Mouse (Mus musculus) lung, adult 2 months (tissue): Measurements from ENCODE around the gene Pygl. TPM values are rescaled to one million over a fixed set of nuclear protein-coding genes. Genes with fewer than 3 reads are reported as not detected.

Source experiments
- DNase-seq: peaks from one replicate; pipeline ENCODE4 v3.0.0; 2022
- H3K4me1 ChIP-seq: fragments of 200-500 bp; 2 replicates; pipeline ENCODE4 v1.6.1; 2011; ENCODE audit warnings: low read length; ENCODE audit not compliant: control insufficient read depth, insufficient read depth
- H3K4me3 ChIP-seq: fragments of 200-500 bp; replicated peaks from 2 replicates; pipeline ENCODE3; 2011; ENCODE audit warnings: low read depth, mild to moderate bottlenecking, control low read depth, low read length; ENCODE audit errors: extremely low read depth
- CTCF ChIP-seq: fragments of 200-500 bp; IDR thresholded peaks from 2 replicates; pipeline ENCODE4 v1.5.1; 2011; ENCODE audit warnings: mild to moderate bottlenecking, low read length, control low read depth; ENCODE audit not compliant: insufficient read depth
- POLR2A ChIP-seq: fragments of 200-500 bp; IDR thresholded peaks from 2 replicates; pipeline ENCODE4 v1.6.1; 2011; ENCODE audit warnings: low read depth, mild to moderate bottlenecking, control low read depth, low read length, borderline replicate concordance; ENCODE audit errors: extremely low read depth
- WGBS: fragments of 180-500 bp; shearing (Covaris S2); methylation state at CpG from one replicate; pipeline ENCODE4 v1.1.7; 2018; 5-methylcytosine and 5-hydroxymethylcytosine counted together
- polyA plus RNA-seq: library from polyadenylated mRNA; depleted of rRNA; stranded (reverse); fragments of >200 nt; gene quantifications from 2 replicates; pipeline ENCODE4 v1.2.3, GENCODE M21; 2012; rRNA removed

Pygl gene
- 25.9 and 43.4 TPM in 2 replicates for polyA plus RNA-seq

GRCm38 (mm10) chr12:70231294-70231693 lies at the start of gene Pygl:
TSS of gene Pygl (minus strand) at chr12:70231488.
- DNase-seq: no peak
- Histone ChIP-seq H3K4me3 (no peak within 1 kb of the TSS), H3K4me1 (peaks cover 2% of the 10 kb centered on the region; the same call in 1 of the 2 replicates)
- peak; percentile 38; the same call in 1 of the 2 replicates for TF ChIP-seq POLR2A
- TF ChIP-seq CTCF: no peak
- WGBS: 88% methylated on average over 2 of the region's 2 CpGs

- WGBS: 89% methylated on average over 2 of the region's 2 CpGs
- Histone ChIP-seq H3K4me1 (no peaks in the 10 kb centered on the region), H3K4me3 (no peak overlapping the region)
- TF ChIP-seq POLR2A (no peak), CTCF (no peak)
- DNase-seq: no peak
Measured at GRCm38 (mm10) chr12:70280930-70281329, 49.6 kb upstream of the Pygl start.

- no peaks in the 10 kb centered on the region for H3K4me1 ChIP-seq
- H3K4me3 ChIP-seq: no peak overlapping the region
- WGBS: 75% methylated on average over 10 of the region's 10 CpGs
- no peak for DNase-seq
- no peak for TF ChIP-seq CTCF
- no peak for TF ChIP-seq POLR2A
Measured at GRCm38 (mm10) chr12:70280381-70280780, 49.1 kb upstream of the Pygl start.

GRCm38 (mm10) chr12:70277071-70277939 lies 46.0 kb upstream of the Pygl start:
- TF ChIP-seq POLR2A (no peak), CTCF (no peak)
- no peak overlapping the region for H3K4me3 ChIP-seq
- no peaks in the 10 kb centered on the region for H3K4me1 ChIP-seq
- WGBS: 68% methylated on average over 12 of the region's 12 CpGs
- DNase-seq: no peak

GRCm38 (mm10) chr12:70269724-70270123 lies 38.4 kb upstream of the Pygl start:
- no peaks in the 10 kb centered on the region for H3K4me1 ChIP-seq
- TF ChIP-seq CTCF: no peak
- no peak for TF ChIP-seq POLR2A
- 85% methylated on average over 6 of the region's 6 CpGs for WGBS
- no peak for DNase-seq
- H3K4me3 ChIP-seq: no peak overlapping the region

GRCm38 (mm10) chr12:70267314-70267713 lies 36.0 kb upstream of the Pygl start:
- DNase-seq: no peak
- WGBS: 67% methylated on average over 9 of the region's 9 CpGs
- TF ChIP-seq CTCF: no peak
- no peak for TF ChIP-seq POLR2A

GRCm38 (mm10) chr12:70266494-70266931 lies 35.2 kb upstream of the Pygl start:
- 46% methylated on average over 8 of the region's 8 CpGs for WGBS
- Histone ChIP-seq H3K4me3 (no peak overlapping the region), H3K4me1 (no peaks in the 10 kb centered on the region)
- TF ChIP-seq CTCF: no peak
- TF ChIP-seq POLR2A: no peak
- no peak for DNase-seq

More at GRCm38 (mm10) chr12:70267314-70267713, 36.0 kb upstream of the Pygl start:
- Histone ChIP-seq H3K4me3 (no peak overlapping the region), H3K4me1 (no peaks in the 10 kb centered on the region)

- H3K4me3 ChIP-seq: no peak overlapping the region
- H3K4me1 ChIP-seq: no peaks in the 10 kb centered on the region
- no peak for DNase-seq
- TF ChIP-seq CTCF: no peak
- WGBS: 79% methylated on average over 7 of the region's 7 CpGs
Measured at GRCm38 (mm10) chr12:70263721-70264120, 32.4 kb upstream of the Pygl start.

GRCm38 (mm10) chr12:70262271-70262953 lies 31.1 kb upstream of the Pygl start:
- H3K4me3 ChIP-seq: no peak overlapping the region
- H3K4me1 ChIP-seq: no peaks in the 10 kb centered on the region
- WGBS: 91% methylated on average over 17 of the region's 17 CpGs
- TF ChIP-seq POLR2A: no peak
- no peak for TF ChIP-seq CTCF
- DNase-seq: no peak
